Mouse (Mus musculus): Measurements from ENCODE around the gene Dpp9. TPM values are rescaled to one million over a fixed set of nuclear protein-coding genes. Genes with fewer than 3 reads are reported as not detected.

The Dpp9 gene
- total RNA-seq, 1 experiment from 2014 or later: 9.7 TPM

DNA sequence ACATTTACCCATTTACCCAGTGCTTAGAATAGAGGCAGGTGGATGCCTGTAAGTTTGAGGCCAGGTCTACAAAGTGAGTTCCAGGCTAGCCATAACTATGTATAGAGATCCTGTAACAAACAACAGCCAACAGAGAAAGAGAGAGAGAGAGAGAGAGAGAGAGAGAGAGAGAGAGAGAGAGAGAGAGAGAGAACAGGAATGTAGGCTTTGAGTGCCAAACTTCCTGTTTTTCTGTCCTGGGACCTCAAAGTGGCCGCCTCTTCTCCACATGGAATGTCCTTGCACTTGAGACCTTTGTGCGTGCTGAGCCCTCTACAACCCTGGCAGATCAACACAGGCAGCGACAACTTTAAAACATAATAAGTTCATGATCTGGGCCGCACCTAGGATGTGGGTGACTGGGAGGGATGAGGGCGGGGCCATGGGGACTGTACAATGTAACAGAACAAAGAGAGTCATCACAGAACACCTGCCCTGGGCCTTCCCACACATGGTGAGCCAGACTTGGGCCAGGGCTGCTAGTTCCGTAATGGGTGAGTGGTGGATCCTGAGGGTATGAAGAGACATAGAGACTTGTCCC lies 55.1 kb downstream of the Dpp9 start:
- no peak for ATAC-seq (replicated peaks in 1 of 2; ENCODE audit: insufficient read depth in 1 of 2, low FRiP score in 2 of 2, low TSS enrichment in 1 of 2, low read depth in 1 of 2, poor library complexity in 2 of 2, severe bottlenecking in 2 of 2)

- ATAC-seq (replicated peaks in 1 of 2; ENCODE audit: insufficient read depth in 1 of 2, low FRiP score in 2 of 2, low TSS enrichment in 1 of 2, low read depth in 1 of 2, poor library complexity in 2 of 2, severe bottlenecking in 2 of 2): peak; percentile 98
Observed at GRCm38 (mm10) chr17:56162231-56162774, 56.4 kb downstream of the Dpp9 start, which contains the start of gene Tnfaip8l1. TSS of gene Tnfaip8l1 (plus strand) at chr17:56162477.

- peak in 1 of 2 experiments; percentile 20; a peak in 1 of 4 replicates for ATAC-seq (replicated peaks in 1 of 2; ENCODE audit: insufficient read depth in 1 of 2, low FRiP score in 2 of 2, low TSS enrichment in 1 of 2, low read depth in 1 of 2, poor library complexity in 2 of 2, severe bottlenecking in 2 of 2)
Observed at GRCm38 (mm10) chr17:56159729-56160128, 59.0 kb downstream of the Dpp9 start.

GRCm38 (mm10) chr17:56153643-56154042 lies 65.1 kb downstream of the Dpp9 start:
- ATAC-seq (replicated peaks in 1 of 2; ENCODE audit: insufficient read depth in 1 of 2, low FRiP score in 2 of 2, low TSS enrichment in 1 of 2, low read depth in 1 of 2, poor library complexity in 2 of 2, severe bottlenecking in 2 of 2): peak in 1 of 2 experiments; percentile 46; a peak in 1 of 4 replicates

- no peak for ATAC-seq (replicated peaks in 1 of 2; ENCODE audit: insufficient read depth in 1 of 2, low FRiP score in 2 of 2, low TSS enrichment in 1 of 2, low read depth in 1 of 2, poor library complexity in 2 of 2, severe bottlenecking in 2 of 2)
Observed at GRCm38 (mm10) chr17:56149897-56150296, 68.8 kb downstream of the Dpp9 start.

- 0 out of 4 replicates have a peak, but pooled peaks of 1 of the 2 experiments have one; percentile 13 for ATAC-seq (replicated peaks in 1 of 2; ENCODE audit: insufficient read depth in 1 of 2, low FRiP score in 2 of 2, low TSS enrichment in 1 of 2, low read depth in 1 of 2, poor library complexity in 2 of 2, severe bottlenecking in 2 of 2)
Observed at GRCm38 (mm10) chr17:56148790-56149618, 69.7 kb downstream of the Dpp9 start.

GRCm38 (mm10) chr17:56148280-56148679 lies 70.4 kb downstream of the Dpp9 start:
- ATAC-seq (replicated peaks in 1 of 2; ENCODE audit: insufficient read depth in 1 of 2, low FRiP score in 2 of 2, low TSS enrichment in 1 of 2, low read depth in 1 of 2, poor library complexity in 2 of 2, severe bottlenecking in 2 of 2): no peak

DNA sequence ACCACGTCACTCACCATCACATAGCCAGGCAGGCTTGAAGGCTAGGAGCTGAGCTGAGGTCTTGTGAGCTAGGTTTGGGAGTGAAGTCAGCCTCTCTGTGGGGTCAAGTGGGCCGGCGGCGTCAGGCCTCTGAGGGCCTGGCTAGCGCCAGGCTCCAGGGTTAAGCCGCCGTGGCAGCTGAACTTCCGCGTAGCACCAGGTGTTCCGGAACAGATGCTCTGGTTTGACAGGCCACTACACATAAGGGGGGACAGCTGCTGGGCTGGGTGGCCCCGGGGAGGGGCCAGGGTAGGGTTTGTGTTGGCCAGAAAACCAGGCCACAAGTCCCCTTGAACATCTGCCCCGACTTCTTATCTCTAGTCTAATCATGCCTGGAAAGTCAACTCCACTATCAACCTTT lies 71.3 kb downstream of the Dpp9 start:
- ATAC-seq (replicated peaks in 1 of 2; ENCODE audit: insufficient read depth in 1 of 2, low FRiP score in 2 of 2, low TSS enrichment in 1 of 2, low read depth in 1 of 2, poor library complexity in 2 of 2, severe bottlenecking in 2 of 2): no peak

GRCm38 (mm10) chr17:56146131-56146530 lies 72.6 kb downstream of the Dpp9 start:
- no peak for ATAC-seq (replicated peaks in 1 of 2; ENCODE audit: insufficient read depth in 1 of 2, low FRiP score in 2 of 2, low TSS enrichment in 1 of 2, low read depth in 1 of 2, poor library complexity in 2 of 2, severe bottlenecking in 2 of 2)

- no peak for ATAC-seq (replicated peaks in 1 of 2; ENCODE audit: insufficient read depth in 1 of 2, low FRiP score in 2 of 2, low TSS enrichment in 1 of 2, low read depth in 1 of 2, poor library complexity in 2 of 2, severe bottlenecking in 2 of 2)
Observed at GRCm38 (mm10) chr17:56144546-56144945, 74.2 kb downstream of the Dpp9 start.

DNA sequence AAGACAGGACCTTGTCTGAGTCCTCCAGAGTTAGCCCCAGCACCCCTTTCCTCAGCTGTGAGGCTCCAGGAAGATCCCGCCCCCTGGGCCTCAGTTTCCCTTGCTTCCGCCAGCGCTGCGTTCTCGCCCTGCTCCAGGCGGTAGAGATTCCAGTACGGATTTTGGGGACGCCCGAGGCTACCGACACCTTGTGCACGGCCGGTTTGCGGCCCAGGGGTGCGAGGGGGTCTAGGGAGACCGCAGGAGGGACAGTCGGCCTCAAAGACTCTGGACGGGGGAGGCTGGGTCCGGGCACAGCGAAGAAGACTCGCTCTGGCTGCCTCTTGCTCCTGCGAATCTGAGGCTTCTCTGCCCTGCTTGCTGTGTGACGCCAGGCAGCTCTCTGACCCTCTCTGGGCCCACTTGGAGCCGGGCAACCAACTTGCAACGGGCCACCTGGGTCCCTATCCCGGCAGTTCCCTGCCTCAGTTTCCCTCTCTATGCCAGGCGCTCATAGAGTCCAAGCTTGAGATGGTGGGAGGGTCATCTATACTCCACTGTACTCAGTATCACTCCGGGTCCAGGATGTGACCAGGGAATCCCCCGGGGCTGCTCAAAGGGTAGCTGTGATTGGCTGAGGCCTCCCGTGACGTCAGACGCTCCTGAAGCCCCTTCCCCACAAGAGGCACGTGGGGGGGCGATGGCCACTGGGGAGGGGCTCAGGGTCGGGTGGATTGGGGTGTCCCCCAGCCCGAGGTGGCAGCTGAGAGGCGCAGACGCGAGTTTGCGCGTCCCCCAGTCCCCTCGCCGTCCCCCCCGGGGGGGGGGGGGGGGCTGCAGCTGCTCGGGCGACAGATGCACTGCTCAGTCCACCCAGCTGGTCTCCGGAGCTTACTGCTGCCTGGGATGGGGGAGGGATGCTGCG lies 76.8 kb downstream of the Dpp9 start:
- peak in 1 of 2 experiments; percentile 18; a peak in 1 of 4 replicates for ATAC-seq (replicated peaks in 1 of 2; ENCODE audit: insufficient read depth in 1 of 2, low FRiP score in 2 of 2, low TSS enrichment in 1 of 2, low read depth in 1 of 2, poor library complexity in 2 of 2, severe bottlenecking in 2 of 2)

GRCm38 (mm10) chr17:56139858-56140595 lies 78.7 kb downstream of the Dpp9 start, which contains the start of gene Sema6b:
TSS of gene Sema6b (minus strand) at chr17:56140343.
- ATAC-seq (replicated peaks in 1 of 2; ENCODE audit: insufficient read depth in 1 of 2, low FRiP score in 2 of 2, low TSS enrichment in 1 of 2, low read depth in 1 of 2, poor library complexity in 2 of 2, severe bottlenecking in 2 of 2): no peak; a peak in 1 of 4 replicates

GRCm38 (mm10) chr17:56139355-56139754 lies 79.3 kb downstream of the Dpp9 start:
- no peak for ATAC-seq (replicated peaks in 1 of 2; ENCODE audit: insufficient read depth in 1 of 2, low FRiP score in 2 of 2, low TSS enrichment in 1 of 2, low read depth in 1 of 2, poor library complexity in 2 of 2, severe bottlenecking in 2 of 2)

- no peak for ATAC-seq (replicated peaks in 1 of 2; ENCODE audit: insufficient read depth in 1 of 2, low FRiP score in 2 of 2, low TSS enrichment in 1 of 2, low read depth in 1 of 2, poor library complexity in 2 of 2, severe bottlenecking in 2 of 2)
Observed at GRCm38 (mm10) chr17:56137839-56138613, 80.7 kb downstream of the Dpp9 start.
